Mouse (Mus musculus) cerebral cortex, adult 2 months (tissue): ENCODE measurements around the gene Epha2.

ENCODE experiments used
- WGBS: fragments of 180-500 bp; shearing (Covaris S2); methylation state at CpG from one replicate; pipeline ENCODE4 v1.1.7; 2018; 5-methylcytosine and 5-hydroxymethylcytosine counted together

The Epha2 gene

DNA sequence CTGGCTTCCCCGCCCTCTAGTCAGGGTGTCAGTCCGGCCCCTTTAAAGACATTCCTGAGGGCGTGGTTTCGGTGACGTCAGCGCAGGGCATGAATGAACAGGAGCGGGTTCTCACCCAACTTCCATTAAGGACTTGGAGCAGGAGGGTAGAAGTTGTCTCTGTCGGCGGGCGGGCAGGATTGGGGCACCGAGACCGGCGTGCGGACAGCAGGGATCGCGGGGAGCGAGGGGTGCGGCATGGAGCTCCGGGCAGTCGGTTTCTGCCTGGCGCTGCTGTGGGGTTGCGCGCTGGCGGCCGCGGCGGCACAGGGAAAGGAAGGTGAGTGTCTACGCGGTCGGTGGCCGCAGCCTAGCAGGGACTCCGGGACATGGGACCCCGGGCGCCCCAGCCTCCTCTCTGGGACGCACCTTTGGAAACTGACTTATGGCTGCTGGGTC lies at the start of gene Epha2:
Gene Epha2 (plus strand): TSS at position 125 of the 438 bp plus-strand sequence.
- under 1% methylated on average over 34 of the region's 35 CpGs for WGBS

DNA sequence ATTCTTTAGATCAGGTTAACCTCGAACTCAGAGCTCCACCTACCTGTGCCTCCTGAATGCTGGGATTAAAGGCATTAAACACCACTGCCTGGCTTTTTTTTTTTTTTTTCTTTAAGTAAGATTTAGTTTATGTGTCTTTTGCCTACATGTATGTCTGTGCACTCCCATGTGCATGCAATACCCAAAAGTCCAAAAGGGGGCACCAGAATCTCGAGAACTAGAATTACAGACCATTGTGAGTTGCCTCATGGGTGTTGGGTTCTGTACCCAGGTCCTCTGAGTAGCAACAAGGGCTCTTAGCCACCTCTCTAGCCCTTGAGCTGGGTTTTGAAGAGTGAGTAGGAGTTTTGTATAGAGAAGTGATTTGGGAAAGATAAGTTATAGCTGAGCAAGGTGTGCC lies 48.4 kb upstream of the Epha2 start:
- 78% methylated on average over 2 of the region's 2 CpGs for WGBS

- WGBS = 75% methylated on average over 16 of the region's 16 CpGs
Measured at GRCm38 (mm10) chr4:141254234-141254633, 46.8 kb upstream of the Epha2 start.

DNA sequence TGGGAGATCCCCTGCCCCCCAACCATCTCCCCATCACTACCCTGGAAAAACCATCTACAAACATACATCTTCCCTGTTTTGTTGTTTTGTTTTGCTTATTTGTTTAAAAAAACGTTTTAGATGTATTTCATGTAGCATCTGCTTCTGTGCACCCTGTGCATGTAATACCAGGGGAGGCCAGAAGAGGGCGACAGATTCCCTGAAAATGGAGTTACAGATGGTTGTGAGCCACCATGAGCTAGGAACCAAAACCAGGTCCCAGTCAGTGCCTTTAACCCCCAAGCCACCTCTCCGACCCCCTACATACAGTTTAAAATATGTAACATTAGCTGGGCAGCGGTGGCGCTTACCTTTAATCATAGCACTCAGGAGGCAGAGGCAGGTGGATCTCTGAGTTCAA lies 43.6 kb upstream of the Epha2 start:
- 71% methylated on average over 5 of the region's 5 CpGs for WGBS

GRCm38 (mm10) chr4:141259413-141259812 lies 41.6 kb upstream of the Epha2 start:
- WGBS = 73% methylated on average over 12 of the region's 12 CpGs

GRCm38 (mm10) chr4:141260007-141260723 lies 40.9 kb upstream of the Epha2 start:
- 34% methylated on average over 16 of the region's 16 CpGs for WGBS

DNA sequence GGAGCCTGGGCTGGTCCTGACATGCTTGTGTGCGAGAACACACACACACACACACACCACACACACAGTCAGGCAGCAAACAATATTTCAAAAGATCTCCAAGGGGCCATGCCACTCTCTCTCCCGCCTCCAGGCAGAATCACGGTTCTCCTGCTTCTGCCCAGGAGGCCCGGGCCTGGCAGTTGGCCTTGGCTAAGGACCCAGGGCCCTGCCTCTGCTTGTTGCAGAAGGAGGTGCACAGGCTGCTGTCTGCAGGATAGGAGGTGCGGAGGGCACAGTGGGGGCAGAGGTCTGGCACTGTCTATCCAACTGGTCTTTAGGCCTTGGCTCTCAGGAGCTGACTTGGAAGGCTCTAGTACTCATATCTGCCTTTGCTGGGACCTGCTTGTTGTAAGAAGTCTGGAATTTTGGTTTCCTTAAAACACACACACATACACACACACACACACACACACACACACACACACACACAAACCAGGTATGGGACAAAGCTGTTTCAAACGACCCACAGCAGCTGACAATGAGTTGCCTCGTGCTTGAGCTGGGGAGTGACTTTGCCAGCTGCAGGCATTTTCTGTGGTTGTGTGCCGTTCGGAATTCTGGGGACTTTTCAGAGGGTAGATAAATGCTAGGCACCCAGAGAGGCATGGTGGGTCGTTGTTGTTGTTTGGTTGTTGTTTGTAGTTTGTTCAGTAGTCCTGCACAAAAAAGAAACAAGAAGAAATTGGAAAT lies 38.0 kb upstream of the Epha2 start:
- WGBS = 88% methylated on average over 10 of the region's 10 CpGs

DNA sequence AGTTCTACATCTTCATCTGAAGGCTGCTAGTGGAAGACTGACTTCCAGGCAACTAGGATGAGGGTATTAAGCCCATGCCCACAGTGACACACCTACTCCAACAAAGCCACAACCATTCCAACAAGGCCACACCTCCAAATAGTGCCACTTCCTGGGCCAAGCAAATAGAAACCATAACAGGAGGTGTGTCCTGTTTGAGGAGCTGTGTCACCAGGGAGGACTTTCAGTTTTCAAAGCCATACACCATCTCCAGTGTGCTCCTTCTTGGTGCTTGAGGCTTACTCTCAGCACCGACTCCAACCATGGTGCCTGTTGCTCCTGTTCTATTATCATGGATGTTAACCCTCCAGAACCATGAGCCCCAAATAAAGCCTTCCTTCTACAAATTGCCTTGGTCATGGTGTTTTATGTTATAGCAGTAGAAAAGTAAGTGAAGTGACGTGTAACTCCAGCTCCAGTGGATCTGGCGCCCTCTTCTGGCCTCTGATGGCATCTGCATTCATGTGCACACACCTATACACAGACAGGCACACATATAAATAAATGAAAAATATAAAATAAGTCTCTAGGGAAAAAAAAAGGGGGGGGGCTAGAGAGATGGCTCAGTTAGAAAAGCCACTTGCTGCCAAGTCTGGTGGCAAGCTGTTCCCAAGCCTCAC lies 34.9 kb upstream of the Epha2 start:
- WGBS = 91% methylated on average over 3 of the region's 3 CpGs

DNA sequence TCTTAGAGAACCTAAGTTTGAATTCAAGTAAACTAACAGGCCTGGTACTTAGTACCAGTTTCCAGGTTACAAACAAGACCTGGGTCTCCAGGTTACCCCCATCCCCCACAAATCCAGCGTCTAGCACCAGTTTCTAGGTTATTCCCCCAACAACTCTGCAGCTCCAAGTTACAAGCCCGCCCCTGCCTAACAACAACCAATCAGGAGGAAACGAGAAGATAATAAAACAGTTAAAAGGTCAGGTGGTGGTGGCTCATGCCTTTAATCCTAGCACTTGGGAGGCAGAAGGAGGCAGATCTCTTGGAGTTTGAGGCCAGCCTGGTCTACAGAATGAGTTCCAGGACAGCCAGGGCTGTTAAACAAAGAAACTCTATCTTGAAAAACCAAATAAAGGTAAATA lies 33.8 kb upstream of the Epha2 start:
- 87% methylated on average over 3 of the region's 3 CpGs for WGBS

- 25% methylated on average over 9 of the region's 9 CpGs for WGBS
Measured at GRCm38 (mm10) chr4:141267837-141268236, 33.2 kb upstream of the Epha2 start.

GRCm38 (mm10) chr4:141268350-141268749 lies 32.7 kb upstream of the Epha2 start:
- 65% methylated on average over 4 of the region's 4 CpGs for WGBS

DNA sequence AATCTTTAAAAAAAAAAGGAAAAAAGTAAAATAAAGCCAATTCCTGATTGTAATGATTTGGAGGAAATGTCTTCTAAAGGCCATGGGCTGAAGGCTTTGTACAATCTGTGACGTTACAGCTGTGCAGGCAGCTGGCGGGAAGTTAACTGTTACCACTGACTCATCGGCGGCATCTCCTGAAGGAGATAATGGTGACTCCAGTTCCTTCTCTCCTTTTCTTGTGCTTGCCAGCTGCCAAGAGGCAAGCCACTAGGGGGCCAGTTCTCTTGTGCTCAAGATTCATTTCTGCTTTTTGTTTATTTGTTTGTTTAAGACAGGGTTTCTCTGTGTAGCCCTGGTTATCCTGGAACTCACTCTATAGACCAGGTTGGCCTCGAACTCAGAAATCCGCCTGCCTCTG lies 32.0 kb upstream of the Epha2 start:
- WGBS = 76% methylated on average over 6 of the region's 6 CpGs

GRCm38 (mm10) chr4:141270201-141270940 lies 30.7 kb upstream of the Epha2 start:
- WGBS = 72% methylated on average over 15 of the region's 15 CpGs

DNA sequence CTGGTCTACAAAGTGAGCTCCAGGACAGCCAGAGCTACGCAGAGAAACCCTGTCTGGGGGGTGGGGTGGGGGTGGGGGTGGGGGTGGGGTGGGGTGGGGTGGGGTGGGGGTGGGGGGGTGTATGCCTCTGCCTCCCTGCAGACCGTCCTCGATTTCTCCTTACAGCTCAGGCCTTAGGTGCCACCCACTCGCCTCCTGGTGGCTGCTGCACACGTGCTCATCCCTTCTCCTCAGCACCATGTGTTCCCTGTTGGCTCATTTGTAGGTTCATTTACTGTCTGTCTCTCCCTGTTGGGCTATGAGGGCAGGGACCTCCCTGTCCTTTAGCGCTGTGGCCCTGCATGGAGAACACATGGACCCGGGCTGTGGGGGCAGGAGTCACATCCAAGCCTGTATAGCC lies 29.8 kb upstream of the Epha2 start:
- 60% methylated on average over 7 of the region's 7 CpGs for WGBS

- WGBS = 73% methylated on average over 6 of the region's 6 CpGs
Measured at GRCm38 (mm10) chr4:141271721-141272120, 29.3 kb upstream of the Epha2 start.

DNA sequence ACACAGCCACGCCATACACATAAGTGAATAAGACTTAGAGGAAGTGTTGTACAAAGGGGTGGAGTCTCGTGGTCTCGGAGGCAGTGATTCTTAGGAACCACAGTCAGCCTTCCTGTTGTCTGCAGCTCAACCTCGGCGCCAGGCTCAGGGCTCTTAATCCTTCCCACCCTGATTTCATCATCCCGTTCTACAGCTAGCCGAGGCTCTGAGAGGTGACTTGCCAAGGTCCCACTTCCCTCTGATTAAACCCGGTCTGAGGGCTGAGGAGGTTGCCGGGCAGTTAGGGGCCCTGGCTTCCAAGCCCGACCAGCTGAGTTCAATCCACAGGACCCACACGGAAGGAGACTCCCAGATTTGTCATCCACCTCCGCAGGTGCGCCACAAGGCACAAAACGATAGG lies 28.2 kb upstream of the Epha2 start:
- WGBS = 25% methylated on average over 14 of the region's 14 CpGs

GRCm38 (mm10) chr4:141273296-141273695 lies 27.7 kb upstream of the Epha2 start:
- WGBS = 18% methylated on average over 12 of the region's 12 CpGs

GRCm38 (mm10) chr4:141274485-141275341 lies 26.3 kb upstream of the Epha2 start:
- WGBS = 59% methylated on average over 23 of the region's 23 CpGs

- WGBS = 90% methylated on average over 8 of the region's 8 CpGs
Measured at GRCm38 (mm10) chr4:141277157-141277556, 23.9 kb upstream of the Epha2 start.

GRCm38 (mm10) chr4:141278154-141278553 lies 22.9 kb upstream of the Epha2 start:
- WGBS = 66% methylated on average over 7 of the region's 7 CpGs

DNA sequence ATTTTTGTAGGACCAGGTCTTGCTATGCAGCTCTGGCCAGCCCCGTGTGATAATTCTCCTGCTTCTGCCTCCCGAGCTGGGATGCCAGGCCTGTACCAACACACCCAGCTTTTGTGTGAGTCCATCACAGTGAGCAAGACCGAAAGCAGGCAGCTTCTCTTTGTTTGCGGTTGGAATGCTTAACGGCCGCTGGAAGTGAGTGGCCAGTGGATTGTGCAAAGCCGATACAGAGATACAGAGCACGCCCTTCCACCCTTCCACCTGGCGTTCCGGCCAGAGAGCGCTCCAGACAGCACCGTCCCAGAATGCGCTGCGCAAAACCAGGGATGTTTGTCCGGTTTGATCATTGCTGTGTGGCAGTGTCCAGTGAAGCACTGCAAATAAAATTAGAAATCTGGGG lies 21.7 kb upstream of the Epha2 start:
- WGBS = 78% methylated on average over 15 of the region's 15 CpGs
